Mouse (Mus musculus): Measurements from ENCODE around the gene Slc1a2. TPM values are rescaled to one million over a fixed set of nuclear protein-coding genes. Genes with fewer than 3 reads are reported as not detected.

Slc1a2 gene
- total and polyA plus RNA-seq, 2 experiments from 2014 or later = 18.4 to 82.0 TPM

DNA sequence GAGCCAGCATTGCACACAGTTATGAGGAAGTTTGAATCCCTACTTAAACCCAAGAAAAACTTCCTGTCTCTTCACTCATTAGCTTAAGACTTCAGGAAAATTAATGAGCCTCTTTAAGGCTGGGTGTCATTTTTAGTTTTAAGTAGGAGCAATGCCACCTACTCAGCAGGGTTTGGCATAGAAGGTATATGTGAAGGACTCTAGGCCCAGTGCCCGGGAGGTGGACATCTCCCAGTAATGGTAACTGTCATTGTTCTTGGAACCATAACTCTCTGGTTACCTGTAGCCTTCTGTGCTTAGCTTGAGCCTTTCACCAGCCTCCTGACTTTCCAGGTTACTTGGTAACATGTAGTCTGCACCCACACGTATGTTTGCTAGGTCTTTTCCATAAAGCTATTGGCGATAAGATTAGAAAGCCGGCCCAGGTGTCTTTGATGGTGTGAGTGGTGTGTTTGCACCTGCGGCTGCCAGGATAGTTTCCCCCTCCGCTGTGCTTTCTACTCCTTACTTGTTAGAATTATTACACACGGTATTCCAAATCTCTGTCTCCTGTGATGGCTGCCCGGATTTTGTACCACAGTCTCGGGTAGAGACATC lies 18.4 kb downstream of the Slc1a2 start:
- no peaks in the 10 kb centered on the region for H3K27me3 ChIP-seq (ENCODE audit: insufficient read depth, low read length)
- H3K27ac ChIP-seq (ENCODE audit: low read depth, low read length) = no peak overlapping the region
- DNase-seq = no peak
- H3K4me2 ChIP-seq (ENCODE audit: low read depth) = no peak overlapping the region
- TF ChIP-seq CTCF (IDR thresholded peaks at IDR 0.05; ENCODE audit: low read depth) = no peak
- H3K4me1 ChIP-seq (ENCODE audit: insufficient read depth) = no peaks in the 10 kb centered on the region
- H3K36me3 ChIP-seq (ENCODE audit: insufficient read depth) = no peaks in the 10 kb centered on the region
- H3K9ac ChIP-seq = no peak overlapping the region
- no peaks in the 10 kb centered on the region for H3K9me3 ChIP-seq (ENCODE audit: low read length)
- 93% methylated on average over 9 of the region's 9 CpGs for WGBS
- no peak for ATAC-seq
- H3K4me3 ChIP-seq (ENCODE audit: low read depth, low read length) = no peak overlapping the region

DNA sequence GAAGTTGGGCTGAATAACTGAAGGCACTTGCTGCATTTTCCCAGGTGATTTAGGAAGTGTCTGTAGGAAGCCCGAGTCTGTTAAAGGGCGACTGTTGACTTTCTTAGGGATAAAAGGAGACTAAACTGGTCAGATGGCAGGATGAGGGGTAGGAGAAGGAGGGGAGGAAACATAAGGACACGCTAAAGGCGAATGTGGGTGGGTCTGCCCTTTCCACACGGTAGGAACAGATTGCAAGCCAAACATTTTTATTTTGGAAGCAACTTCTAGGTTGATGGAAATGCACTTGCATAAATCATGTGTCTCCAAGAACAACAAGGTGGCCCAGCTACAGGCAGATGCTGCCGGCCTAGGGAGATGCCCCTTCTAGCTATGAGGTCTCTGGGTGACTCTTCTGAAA lies 18.9 kb downstream of the Slc1a2 start:
- ATAC-seq = no peak
- 78% methylated on average over 6 of the region's 6 CpGs for WGBS

DNA sequence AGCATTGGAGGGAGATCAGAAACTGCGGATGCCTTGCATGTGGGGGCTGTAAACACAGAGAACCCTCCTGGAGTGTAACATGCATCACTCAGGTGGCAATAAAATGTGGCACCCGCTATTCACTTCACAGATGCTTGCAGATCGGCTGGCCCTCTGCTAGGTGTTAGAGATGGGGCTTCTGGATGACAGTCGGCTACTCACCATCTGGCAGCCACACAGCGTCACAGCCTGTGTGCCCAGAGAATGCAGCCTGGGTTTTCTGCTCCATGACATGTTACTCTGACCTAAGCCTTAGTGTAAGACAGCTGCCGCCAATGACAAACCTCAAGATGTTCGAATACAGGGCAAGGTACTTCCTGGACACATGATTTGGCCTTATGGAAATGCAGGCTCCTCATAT lies 22.9 kb downstream of the Slc1a2 start:
- Histone ChIP-seq H3K27me3 (ENCODE audit: insufficient read depth, low read length) (no peaks in the 10 kb centered on the region), H3K4me2 (ENCODE audit: low read depth) (no peak overlapping the region), H3K9ac (no peak overlapping the region), H3K36me3 (ENCODE audit: insufficient read depth) (no peaks in the 10 kb centered on the region), H3K4me3 (ENCODE audit: low read depth, low read length) (no peak overlapping the region), H3K4me1 (ENCODE audit: insufficient read depth) (0 out of 2 replicates have a peak, but pooled peaks cover 5% of the 10 kb centered on the region), H3K9me3 (ENCODE audit: low read length) (no peaks in the 10 kb centered on the region), H3K27ac (ENCODE audit: low read depth, low read length) (no peak overlapping the region)
- no peak for ATAC-seq
- no peak for TF ChIP-seq CTCF (IDR thresholded peaks at IDR 0.05; ENCODE audit: low read depth)
- WGBS = 80% methylated on average over 7 of the region's 7 CpGs
- DNase-seq = no peak

More for the DNA sequence above, 18.9 kb downstream of the Slc1a2 start:
- TF ChIP-seq CTCF (IDR thresholded peaks at IDR 0.05; ENCODE audit: low read depth) = no peak
- Histone ChIP-seq H3K4me1 (ENCODE audit: insufficient read depth) (no peaks in the 10 kb centered on the region), H3K27me3 (ENCODE audit: insufficient read depth, low read length) (no peaks in the 10 kb centered on the region), H3K4me3 (ENCODE audit: low read depth, low read length) (no peak overlapping the region), H3K4me2 (ENCODE audit: low read depth) (no peak overlapping the region), H3K27ac (ENCODE audit: low read depth, low read length) (no peak overlapping the region), H3K9ac (no peak overlapping the region), H3K36me3 (ENCODE audit: insufficient read depth) (no peaks in the 10 kb centered on the region), H3K9me3 (ENCODE audit: low read length) (no peaks in the 10 kb centered on the region)
- no peak for DNase-seq

DNA sequence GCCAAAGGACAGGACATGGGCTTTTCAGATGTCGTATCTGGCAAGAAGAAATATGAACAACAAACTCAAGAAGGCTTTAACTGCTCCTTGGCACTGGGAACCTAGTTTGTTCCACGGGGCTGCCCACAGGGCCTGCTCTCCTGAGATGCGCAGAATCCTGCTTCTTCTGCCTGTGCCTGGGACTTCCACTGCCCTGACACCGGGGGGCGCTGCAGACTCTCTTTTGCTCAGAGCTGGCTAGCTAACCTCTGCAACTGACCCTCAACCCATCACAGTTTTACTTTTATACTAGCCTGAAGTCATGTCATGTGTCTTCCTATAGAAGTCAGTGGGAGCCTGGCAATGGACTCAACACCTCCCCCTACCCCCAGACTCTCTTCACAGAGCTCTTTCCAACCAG lies 23.7 kb downstream of the Slc1a2 start:
- no peak for DNase-seq
- ATAC-seq = no peak
- Histone ChIP-seq H3K4me1 (ENCODE audit: insufficient read depth) (0 out of 2 replicates have a peak, but pooled peaks cover 5% of the 10 kb centered on the region), H3K27ac (ENCODE audit: low read depth, low read length) (no peak overlapping the region), H3K9ac (no peak overlapping the region), H3K4me2 (ENCODE audit: low read depth) (no peak overlapping the region), H3K36me3 (ENCODE audit: insufficient read depth) (no peaks in the 10 kb centered on the region), H3K27me3 (ENCODE audit: insufficient read depth, low read length) (no peaks in the 10 kb centered on the region), H3K4me3 (ENCODE audit: low read depth, low read length) (no peak overlapping the region), H3K9me3 (ENCODE audit: low read length) (no peaks in the 10 kb centered on the region)
- WGBS = 36% methylated on average over 5 of the region's 5 CpGs
- peak; percentile 44 for TF ChIP-seq CTCF (IDR thresholded peaks at IDR 0.05; ENCODE audit: low read depth)

GRCm38 (mm10) chr2:102685371-102686107 lies 27.1 kb downstream of the Slc1a2 start:
- Histone ChIP-seq H3K4me2 (ENCODE audit: low read depth) (peak overlapping the region; percentile 15; the same call in 1 of the 2 replicates), H3K4me3 (ENCODE audit: low read depth, low read length) (no peak overlapping the region), H3K36me3 (ENCODE audit: insufficient read depth) (no peaks in the 10 kb centered on the region), H3K9ac (no peak overlapping the region; the same call in 1 of the 2 replicates), H3K27me3 (ENCODE audit: insufficient read depth, low read length) (no peaks in the 10 kb centered on the region), H3K9me3 (ENCODE audit: low read length) (no peaks in the 10 kb centered on the region), H3K4me1 (ENCODE audit: insufficient read depth) (peaks cover 11% of the 10 kb centered on the region; the same call in 1 of the 2 replicates), H3K27ac (ENCODE audit: low read depth, low read length) (no peak overlapping the region)
- peak; percentile 87 for ATAC-seq
- 87% methylated on average over 7 of the region's 7 CpGs for WGBS
- peak; percentile 74 for TF ChIP-seq CTCF (IDR thresholded peaks at IDR 0.05; ENCODE audit: low read depth)
- peak; percentile 63 for DNase-seq

GRCm38 (mm10) chr2:102686108-102686450 lies 27.6 kb downstream of the Slc1a2 start:
- Histone ChIP-seq H3K9me3 (ENCODE audit: low read length) (no peaks in the 10 kb centered on the region), H3K4me1 (ENCODE audit: insufficient read depth) (peaks cover 11% of the 10 kb centered on the region; the same call in 1 of the 2 replicates), H3K27ac (ENCODE audit: low read depth, low read length) (no peak overlapping the region), H3K4me3 (ENCODE audit: low read depth, low read length) (no peak overlapping the region), H3K36me3 (ENCODE audit: insufficient read depth) (no peaks in the 10 kb centered on the region), H3K9ac (no peak overlapping the region; the same call in 1 of the 2 replicates), H3K4me2 (ENCODE audit: low read depth) (peak overlapping the region; percentile 15; the same call in 1 of the 2 replicates), H3K27me3 (ENCODE audit: insufficient read depth, low read length) (no peaks in the 10 kb centered on the region)
- DNase-seq (no peak), ATAC-seq (no peak)
- WGBS = 34% methylated on average over 9 of the region's 9 CpGs
- TF ChIP-seq CTCF (IDR thresholded peaks at IDR 0.05; ENCODE audit: low read depth) = no peak

DNA sequence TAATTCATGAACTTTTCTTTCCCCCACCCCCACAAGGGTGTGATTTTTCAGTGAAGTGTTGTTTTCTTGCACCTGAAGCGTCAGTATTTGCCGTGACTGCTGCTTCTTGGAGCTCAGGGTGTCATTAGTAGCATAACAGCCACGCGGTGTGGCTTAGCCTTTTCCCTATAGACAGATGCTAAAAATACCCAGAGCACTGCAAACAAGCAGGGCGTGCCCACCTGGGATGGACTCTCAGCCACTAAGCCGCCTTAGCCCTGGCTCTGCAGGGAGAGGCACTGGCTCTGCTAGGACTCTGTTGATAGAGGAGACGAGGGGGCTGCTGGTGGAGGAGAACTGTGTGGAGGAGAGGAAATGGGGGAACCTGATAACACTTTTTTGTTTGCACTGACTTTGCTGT lies 35.1 kb downstream of the Slc1a2 start:
- Histone ChIP-seq H3K4me1 (ENCODE audit: insufficient read depth) (peaks cover 2% of the 10 kb centered on the region; the same call in 1 of the 2 replicates), H3K27me3 (ENCODE audit: insufficient read depth, low read length) (no peaks in the 10 kb centered on the region), H3K9me3 (ENCODE audit: low read length) (no peaks in the 10 kb centered on the region), H3K4me2 (ENCODE audit: low read depth) (no peak overlapping the region), H3K27ac (ENCODE audit: low read depth, low read length) (no peak overlapping the region), H3K9ac (no peak overlapping the region), H3K36me3 (ENCODE audit: insufficient read depth) (no peaks in the 10 kb centered on the region), H3K4me3 (ENCODE audit: low read depth, low read length) (no peak overlapping the region)
- WGBS = 65% methylated on average over 7 of the region's 7 CpGs
- TF ChIP-seq CTCF (IDR thresholded peaks at IDR 0.05; ENCODE audit: low read depth) = no peak
- DNase-seq (no peak), ATAC-seq (no peak)

Measured in forebrain, postnatal 0 days (tissue).